In the genomic region with DNA sequence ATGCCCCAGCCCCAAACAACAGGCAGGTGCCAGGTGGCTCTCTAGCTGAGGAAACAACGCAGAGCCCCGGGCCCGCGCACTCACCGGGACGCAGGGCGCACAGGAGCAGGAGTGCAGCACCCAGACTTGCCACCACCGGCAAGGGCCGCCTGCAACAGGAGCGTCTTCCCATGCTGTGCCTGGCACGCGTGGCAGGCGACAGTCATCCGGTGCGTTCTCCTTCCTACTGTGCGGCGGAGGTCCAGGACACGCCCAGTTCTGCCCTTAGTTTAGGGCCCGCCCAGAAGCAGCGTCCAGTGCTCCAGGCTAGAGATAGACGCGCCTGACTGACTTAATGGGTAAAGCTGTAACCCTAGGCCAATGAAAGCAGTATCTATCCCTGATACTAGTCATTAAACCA, we compare ENCODE assay signal across 8 mouse cellular contexts. TPM values are rescaled to one million over a fixed set of nuclear protein-coding genes. Genes with fewer than 3 reads are reported as not detected.
DNase-seq lines count a peak whose midpoint lies in the region; ATAC-seq and TF ChIP-seq lines count a peak whose summit lies in the region.

A gene (minus strand): TSS at position 195 of the 400 bp plus-strand sequence.

- TF ChIP-seq POLR2A in brain, embryonic 14.5 days (IDR thresholded peaks at IDR 0.05; ENCODE audit: borderline replicate concordance, extremely low read depth, insufficient read depth, insufficient read length, poor library complexity, severe bottlenecking): no peak

- peak; percentile 66 for DNase-seq in ES-CJ7 (ENCODE audit: low read depth, low spot score)
- peak; percentile 17 for DNase-seq in brain, embryonic 14.5 days (ENCODE audit: low read depth)
- DNase-seq in lung, postnatal 36 days: peak; percentile 49
- no peak for DNase-seq in layer of hippocampus, adult 18-20 months (ENCODE audit: low spot score in 2 of 2)
- DNase-seq in right cerebral cortex, postnatal 25 days: no peak
- DNase-seq in layer of hippocampus, postnatal 25 days (ENCODE audit: extremely low spot score in 1 of 2, low spot score in 1 of 2): no peak

- H3K9ac ChIP-seq in heart, embryonic 11.5 days (ENCODE audit: low read depth, low read length): no peak within 1 kb of the TSS; the same call in 1 of the 2 replicates
- no peak within 1 kb of the TSS for H3K9ac ChIP-seq in kidney, embryonic 16.5 days (replicated peaks; ENCODE audit: low read length)

- TF ChIP-seq CTCF in brain, embryonic 14.5 days (IDR thresholded peaks at IDR 0.05; ENCODE audit: borderline replicate concordance, extremely low read depth, insufficient read depth, insufficient read length): no peak

- H3K4me2 ChIP-seq in heart, embryonic 11.5 days: peak within 1 kb of the TSS; percentile 61
- peak within 1 kb of the TSS; percentile 54 for H3K4me2 ChIP-seq in kidney, embryonic 16.5 days (replicated peaks; ENCODE audit: low read depth, low read length)

- 7% methylated on average over 22 of the region's 22 CpGs for WGBS in heart, embryonic 11.5 days (ENCODE audit: insufficient replicate concordance)
- WGBS in kidney, embryonic 16.5 days: 6% methylated on average over 22 of the region's 22 CpGs

- H3K36me3 ChIP-seq in heart, embryonic 11.5 days (ENCODE audit: control insufficient read depth, insufficient read depth, low read length): no peaks in the 10 kb centered on the region
- no peaks in the 10 kb centered on the region for H3K36me3 ChIP-seq in kidney, embryonic 16.5 days (ENCODE audit: insufficient read depth, low read length)

- H3K27me3 ChIP-seq in heart, embryonic 11.5 days (ENCODE audit: control insufficient read depth, insufficient read depth, low read length): peaks cover 9% of the 10 kb centered on the region
- H3K27me3 ChIP-seq in kidney, embryonic 16.5 days (ENCODE audit: insufficient read depth, low read length): no peaks in the 10 kb centered on the region; the same call in 1 of the 2 replicates

- no peaks in the 10 kb centered on the region for H3K4me1 ChIP-seq in heart, embryonic 11.5 days (ENCODE audit: control insufficient read depth, insufficient read depth, low read length)
- H3K4me1 ChIP-seq in kidney, embryonic 16.5 days (ENCODE audit: insufficient read depth, low read length): peaks cover 16% of the 10 kb centered on the region

- no peak within 1 kb of the TSS for H3K27ac ChIP-seq in heart, embryonic 11.5 days (ENCODE audit: low read depth, low read length)
- no peak within 1 kb of the TSS for H3K27ac ChIP-seq in kidney, embryonic 16.5 days (ENCODE audit: low read length)

- no peaks in the 10 kb centered on the region for H3K9me3 ChIP-seq in heart, embryonic 11.5 days (replicated peaks; ENCODE audit: control insufficient read depth, low read length)
- no peaks in the 10 kb centered on the region for H3K9me3 ChIP-seq in kidney, embryonic 16.5 days (ENCODE audit: low read length)

- peak; percentile 43; the same call in 1 of the 2 replicates for ATAC-seq in heart, embryonic 11.5 days (replicated peaks; ENCODE audit: insufficient number of reproducible peaks, low FRiP score, low TSS enrichment)
- ATAC-seq in kidney, embryonic 16.5 days (ENCODE audit: low FRiP score, low TSS enrichment): peak; percentile 56; the same call in 1 of the 2 replicates

- no peak within 1 kb of the TSS for H3K4me3 ChIP-seq in heart, embryonic 11.5 days (ENCODE audit: low read depth, low read length)
- peak within 1 kb of the TSS; percentile 30 for H3K4me3 ChIP-seq in kidney, embryonic 16.5 days (ENCODE audit: low read length)

RNA-seq across cellular contexts. Expression of the gene that starts here (rescaled TPM):
- 0.06 and 0.34 TPM in 2 replicates for polyA plus RNA-seq in brain, embryonic 14.5 days (2012; rRNA removed)
- 0.25 and 0.30 TPM in 2 replicates for polyA plus RNA-seq in heart, embryonic 11.5 days (2014; fragmentation: Nextera tagmentation; extraction: Ambion mirVana)
- polyA plus RNA-seq in kidney, embryonic 16.5 days (2015; fragmentation: Nextera tagmentation; extraction: Ambion mirVana): 5.8 and 6.7 TPM in 2 replicates
- total RNA-seq in layer of hippocampus, adult 18-20 months (2021): not detected
- total RNA-seq in layer of hippocampus, postnatal 25 days (2021): not detected

Comparison
In these comparisons a context has a peak if more than half of its experiments do, and no peak if none do; other contexts are left out.
1. Peak in DNase-seq in brain, embryonic 14.5 days; RNA of the gene not detected or under 1 TPM.
2. Peak in ATAC-seq and H3K4me2 ChIP-seq in heart, embryonic 11.5 days; RNA of the gene not detected or under 1 TPM.
3. DNase-seq: peak in ES-CJ7 (single experiment) and lung, postnatal 36 days (single experiment); none in layer of hippocampus, adult 18-20 months (0 of 2), right cerebral cortex, postnatal 25 days (single experiment) and layer of hippocampus, postnatal 25 days (0 of 2).